Mouse (Mus musculus) left cerebral cortex, adult 18-20 months (tissue): Measurements from ENCODE around the gene Enox1. TPM values are rescaled to one million over a fixed set of nuclear protein-coding genes. Genes with fewer than 3 reads are reported as not detected.

Experiments used
- DNase-seq, 2 experiments: peaks; one replicate each; pipeline ENCODE4 v3.0.0; 2021 to 2022; ENCODE audit warnings: low spot score in 2 of 2, mixed read lengths in 1 of 2
- total RNA-seq, 2 experiments: library from RNA; stranded (reverse); gene quantifications; 2 replicates each; pipeline ENCODE4 v1.2.3; 2021

Enox1 gene
- total RNA-seq, 2 experiments from 2014 or later = 43.8 to 44.9 TPM

DNA sequence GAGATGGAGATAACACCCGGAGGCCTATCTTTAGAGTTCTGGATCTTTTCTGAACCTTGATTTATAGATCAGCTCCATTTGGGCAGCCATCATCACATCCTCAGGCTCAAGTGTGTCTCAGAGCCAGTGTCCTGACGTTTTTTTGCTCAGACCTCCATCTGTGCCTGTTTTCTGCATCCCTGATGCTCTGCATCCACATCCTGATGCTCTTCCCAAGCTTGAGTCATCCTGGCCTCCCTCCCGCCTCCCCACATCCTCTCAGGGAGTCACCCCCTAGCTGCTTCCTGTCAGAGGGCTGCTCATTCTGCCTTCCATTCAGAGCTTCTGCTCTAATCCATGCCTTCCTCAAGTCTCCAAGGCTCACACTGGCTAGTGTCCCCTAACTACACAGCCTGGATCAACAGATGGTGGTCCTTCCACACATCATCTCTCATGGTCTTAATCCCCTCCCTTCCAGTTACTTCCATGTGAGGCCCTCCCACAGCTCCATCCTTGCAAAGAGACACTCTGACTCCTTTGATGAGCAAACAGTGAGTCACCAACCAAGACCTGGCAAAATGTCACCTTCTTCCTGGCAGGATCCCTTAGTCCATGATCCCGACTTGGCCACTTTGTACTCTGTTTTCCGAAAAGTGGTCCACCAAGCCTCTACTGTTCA, 451.7 kb downstream of the Enox1 start:
- peak; percentile 59 to 67 for DNase-seq

DNA sequence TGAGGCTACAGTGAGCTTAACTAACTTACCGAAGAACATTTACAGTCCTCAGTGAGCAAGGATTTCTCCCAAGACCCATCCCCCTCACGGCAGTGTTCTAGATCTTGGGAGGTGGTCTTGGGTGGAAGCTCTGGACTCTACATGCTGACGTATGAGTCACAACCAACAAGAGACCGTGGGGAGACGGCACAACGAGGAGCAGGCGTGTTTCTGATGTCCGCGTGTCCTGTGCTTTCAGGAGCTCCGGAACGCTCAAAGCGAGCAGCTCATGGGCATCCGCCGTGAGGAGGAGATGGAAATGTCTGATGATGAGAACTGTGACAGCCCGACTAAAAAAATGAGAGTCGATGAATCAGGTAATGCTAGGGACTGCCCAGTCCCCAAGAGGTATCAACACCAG, 458.6 kb downstream of the Enox1 start:
- DNase-seq = no peak

DNA sequence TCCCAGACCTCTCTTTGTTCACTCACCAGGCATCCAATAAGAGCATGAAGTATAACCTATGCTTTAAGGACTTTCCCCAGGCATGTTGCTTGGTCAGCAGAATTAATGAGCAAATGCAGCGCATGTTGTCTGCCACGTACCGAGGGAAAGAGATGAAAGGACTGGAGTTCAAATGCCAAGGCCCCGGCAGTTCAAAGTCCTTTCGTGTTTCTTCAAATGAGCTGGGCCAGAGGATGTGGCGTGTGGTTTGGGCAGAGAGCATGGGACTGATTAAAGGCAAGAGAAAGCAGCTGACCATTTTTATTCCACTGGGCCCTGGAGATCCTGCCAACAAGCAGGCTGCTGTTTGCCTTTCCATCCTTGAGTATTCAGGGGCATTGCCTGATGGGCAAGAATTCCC, 460.7 kb downstream of the Enox1 start:
- DNase-seq = no peak

DNA sequence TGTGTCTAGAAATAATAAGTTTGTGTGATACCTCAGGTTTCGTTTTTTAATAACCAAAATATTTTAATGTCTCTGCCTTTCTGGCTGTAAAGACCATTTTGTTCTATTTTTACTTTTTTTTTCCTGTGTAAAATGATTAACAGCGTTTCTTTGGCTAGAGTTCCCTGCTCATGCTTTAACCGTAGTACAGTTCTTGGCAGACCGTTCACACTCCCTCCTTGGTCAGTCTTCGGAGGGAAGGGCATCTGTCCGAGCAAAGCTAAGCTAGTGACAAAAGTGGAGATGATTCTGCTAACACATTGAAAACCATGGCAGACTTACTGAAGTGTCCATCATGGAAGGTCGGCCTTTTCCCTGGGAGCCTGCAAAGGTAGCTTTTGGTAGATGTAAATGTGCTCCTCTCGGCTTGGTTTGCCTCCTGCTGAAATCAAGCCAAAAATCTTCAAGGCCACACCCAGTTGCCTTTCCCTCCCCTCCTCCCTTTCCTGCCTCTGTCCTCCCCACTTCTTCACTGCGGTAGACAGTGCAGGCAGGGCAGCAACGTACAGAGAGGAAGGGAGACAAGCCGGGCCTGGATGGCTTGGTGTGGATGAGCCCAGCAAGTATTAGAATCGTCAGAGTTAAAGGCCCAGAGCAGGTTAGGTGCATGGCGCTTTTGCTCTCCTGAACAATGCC, 461.7 kb downstream of the Enox1 start:
- no peak for DNase-seq

DNA sequence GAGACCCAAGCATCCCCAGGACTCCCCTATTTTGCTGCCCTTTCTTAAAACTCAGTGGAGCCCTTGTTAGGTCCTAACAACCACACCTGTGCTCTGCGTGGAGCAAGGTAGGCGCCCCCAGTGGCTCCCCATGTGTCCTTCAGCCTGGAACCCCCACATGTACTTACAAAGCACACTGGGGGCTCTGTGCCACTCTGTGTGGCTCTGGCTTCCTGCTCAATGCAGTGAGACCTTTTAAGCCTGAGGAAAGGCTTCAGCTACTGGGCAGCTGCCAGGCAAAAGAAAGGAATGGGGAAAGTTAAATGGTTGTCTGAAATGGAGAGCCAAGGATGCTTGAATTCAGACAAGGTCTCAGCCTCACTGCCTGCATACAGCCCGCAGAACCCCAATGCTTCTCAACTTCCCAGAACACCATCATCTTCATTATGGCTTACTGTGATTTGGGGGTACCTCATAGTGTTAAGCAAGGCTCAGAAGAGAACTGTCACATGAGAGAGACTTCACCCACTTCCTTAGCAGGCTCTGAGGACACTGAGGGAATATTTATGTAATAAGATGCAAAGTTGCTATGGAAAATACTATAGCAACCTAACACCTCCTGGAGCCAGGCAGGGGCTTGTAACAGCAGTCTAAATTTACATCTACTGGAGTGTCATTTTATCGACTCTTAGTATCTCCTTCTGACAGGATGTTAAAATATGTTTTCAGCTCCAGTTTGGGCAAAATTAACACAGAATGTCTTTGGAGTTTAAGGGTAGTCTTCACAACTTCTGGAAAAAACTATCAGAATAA, 465.1 kb downstream of the Enox1 start:
- DNase-seq = peak in 1 of 2 experiments; percentile 24

DNA sequence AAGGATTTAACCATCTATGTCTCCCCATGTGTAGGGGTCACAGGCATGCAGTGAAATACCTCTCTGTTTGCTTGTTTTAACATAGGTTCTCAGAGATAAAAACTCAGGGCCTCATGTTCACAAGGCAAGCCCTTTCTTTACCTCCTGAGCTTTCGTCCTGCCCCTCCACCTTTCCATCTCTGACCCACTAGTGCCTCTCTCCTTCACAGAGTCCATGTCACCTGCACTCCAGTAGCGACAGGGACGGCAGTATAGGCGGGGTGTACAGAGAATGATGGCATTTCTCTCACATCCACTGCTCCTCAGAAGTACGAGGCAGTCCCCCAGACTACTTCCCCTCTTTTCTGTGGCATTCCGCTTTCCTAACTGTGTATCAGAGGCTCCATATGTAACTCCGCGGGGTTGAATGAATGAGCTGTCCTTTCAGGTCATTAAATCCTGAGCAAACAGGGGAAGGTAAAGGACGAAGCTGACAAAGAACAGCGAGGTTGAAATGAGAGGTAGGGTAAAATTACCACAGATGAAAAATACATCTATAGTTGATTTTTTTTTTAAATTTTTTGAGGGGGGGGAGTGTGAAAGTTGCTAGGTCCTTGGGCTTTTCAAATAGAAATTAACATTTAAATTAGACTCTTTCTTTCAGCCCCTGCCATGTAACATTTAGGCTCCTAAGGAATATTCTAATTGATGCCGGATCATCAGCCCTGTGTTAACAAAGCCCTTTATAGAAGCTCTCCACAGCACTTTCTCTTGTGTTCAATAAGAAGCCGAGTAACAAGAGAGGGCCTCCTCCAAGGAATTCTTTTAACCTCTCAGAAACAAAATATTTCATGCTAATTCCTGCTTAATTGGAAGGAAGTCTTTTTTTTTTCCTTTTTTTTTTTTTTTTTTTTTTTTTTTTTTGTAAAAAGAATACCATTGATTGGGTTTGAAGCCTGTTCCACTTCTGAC, 470.3 kb downstream of the Enox1 start:
- no peak for DNase-seq

DNA sequence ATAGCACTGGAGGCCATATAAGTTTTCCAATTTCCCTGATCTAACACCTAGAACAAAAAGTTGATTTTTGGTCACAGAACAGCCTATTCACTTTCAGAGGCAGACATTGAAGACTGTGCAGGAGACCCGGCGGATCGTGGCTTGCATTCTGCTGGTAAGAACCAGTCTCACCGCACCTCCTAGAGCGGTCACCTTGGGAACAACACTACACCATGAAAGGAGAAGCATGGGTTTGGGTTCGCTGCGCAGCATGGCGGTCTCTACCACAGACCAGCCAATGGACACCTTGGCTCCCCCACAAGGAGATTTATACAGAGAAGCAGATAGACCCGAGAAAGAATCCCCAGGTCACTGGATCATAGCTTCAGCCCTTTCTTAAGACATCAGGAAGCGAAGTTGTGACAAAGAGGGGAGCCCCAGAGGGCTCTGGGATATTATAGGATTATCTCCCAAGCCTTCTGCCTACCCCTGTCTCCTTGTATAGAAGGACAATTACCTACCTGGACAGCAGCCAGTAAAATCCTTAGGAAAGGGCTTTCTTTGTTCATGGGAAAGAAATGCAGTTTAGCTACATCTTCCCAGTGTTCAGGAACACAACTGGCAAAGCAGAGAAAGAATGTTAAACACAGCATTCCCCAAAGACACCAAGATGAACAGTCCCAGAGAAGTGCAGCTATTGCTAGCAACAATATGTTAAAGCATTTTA, 476.1 kb downstream of the Enox1 start:
- DNase-seq = no peak

DNA sequence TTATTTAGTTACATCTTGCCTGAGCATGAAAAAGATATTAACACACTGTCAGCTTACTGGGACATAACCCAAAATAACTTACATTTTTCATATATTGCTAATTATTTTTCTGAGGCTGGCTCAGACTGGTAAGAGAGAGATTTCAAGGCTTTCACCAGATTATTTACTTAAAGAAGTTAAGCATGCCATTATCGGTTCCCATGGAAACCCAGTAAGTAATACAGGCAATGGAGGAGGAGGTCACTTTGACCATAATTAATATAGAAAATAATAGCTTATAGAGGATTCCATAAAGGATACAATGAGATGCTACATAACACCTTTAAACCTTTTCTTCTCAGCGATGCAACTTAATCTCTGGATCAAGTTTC, 476.6 kb downstream of the Enox1 start:
- no peak for DNase-seq

DNA sequence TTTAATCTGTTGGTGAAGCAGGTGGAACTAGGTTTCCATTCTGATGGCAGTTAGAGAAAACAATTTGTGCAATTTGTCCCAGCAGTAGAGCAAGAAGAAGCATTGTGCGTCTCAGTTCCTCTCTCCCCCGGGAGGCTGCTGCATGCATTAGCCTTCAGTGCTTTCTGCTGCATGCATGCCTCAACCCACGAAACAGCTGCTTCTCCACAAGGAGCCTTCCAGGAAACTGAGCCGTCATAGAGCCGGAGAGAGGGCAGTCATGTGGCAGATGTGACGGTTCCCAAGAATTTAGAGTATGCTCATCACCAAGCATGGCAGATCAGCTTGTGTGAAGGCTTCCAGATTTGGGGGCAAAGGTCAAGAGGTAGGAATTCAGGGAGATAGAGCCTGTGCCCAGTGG, 480.4 kb downstream of the Enox1 start:
- peak; percentile 65 to 76 for DNase-seq

DNA sequence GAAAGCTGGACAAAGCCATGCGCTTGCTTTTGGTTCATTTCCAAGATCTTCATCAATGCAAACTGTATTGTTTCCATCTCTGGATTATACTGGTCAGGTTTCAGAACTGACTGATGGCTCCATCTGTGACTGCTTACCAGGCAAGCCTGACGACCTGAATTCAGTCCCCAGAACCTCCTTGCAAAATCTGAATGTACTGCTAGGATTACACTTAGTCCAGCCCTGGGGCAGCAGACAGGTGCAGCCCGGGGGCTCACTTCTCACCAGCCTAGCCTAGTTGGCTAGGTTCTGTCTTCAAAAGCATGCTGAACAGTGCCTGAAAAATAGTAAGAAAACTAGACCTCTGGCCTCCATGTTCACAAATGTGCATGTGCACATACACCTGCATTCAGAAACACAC, 481.6 kb downstream of the Enox1 start:
- DNase-seq = no peak

DNA sequence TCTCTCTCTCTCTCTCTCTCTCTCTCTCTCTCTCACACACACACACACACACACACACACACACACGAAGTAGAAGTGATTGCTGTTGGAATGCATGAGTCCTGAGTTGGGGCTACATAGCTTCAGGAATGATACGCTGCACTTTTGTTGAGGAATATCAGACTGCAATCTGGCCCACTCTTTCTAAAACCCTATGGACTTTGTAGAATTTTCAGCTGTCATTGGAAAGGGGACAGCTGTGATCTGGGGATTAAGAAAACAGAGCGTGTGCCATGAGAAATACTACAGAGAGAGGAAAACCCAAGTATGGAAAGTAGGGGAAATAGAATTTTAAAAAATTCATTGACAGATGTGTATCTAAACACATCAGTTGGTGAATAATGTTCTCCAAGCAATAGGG, 482.1 kb downstream of the Enox1 start:
- DNase-seq = no peak

DNA sequence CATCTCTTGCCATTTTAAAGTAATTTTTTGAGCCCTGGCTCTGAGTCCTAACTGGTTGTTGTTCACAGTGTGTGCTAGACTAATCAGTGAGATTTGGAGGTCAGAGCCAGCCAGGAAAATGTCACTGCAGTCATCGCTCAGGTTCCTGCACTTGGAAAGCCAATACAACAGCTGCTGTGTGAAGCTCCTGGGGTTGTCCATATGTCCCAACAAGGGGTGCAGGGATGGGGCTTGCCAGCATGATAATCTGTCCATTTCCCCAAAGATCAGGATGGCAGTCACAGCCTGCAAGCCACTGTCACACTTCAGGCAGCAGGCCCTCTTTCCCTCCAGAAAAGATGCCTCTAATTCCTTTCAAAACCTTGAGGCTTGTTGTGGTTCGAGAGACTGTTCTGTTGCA, 483.0 kb downstream of the Enox1 start:
- no peak for DNase-seq

DNA sequence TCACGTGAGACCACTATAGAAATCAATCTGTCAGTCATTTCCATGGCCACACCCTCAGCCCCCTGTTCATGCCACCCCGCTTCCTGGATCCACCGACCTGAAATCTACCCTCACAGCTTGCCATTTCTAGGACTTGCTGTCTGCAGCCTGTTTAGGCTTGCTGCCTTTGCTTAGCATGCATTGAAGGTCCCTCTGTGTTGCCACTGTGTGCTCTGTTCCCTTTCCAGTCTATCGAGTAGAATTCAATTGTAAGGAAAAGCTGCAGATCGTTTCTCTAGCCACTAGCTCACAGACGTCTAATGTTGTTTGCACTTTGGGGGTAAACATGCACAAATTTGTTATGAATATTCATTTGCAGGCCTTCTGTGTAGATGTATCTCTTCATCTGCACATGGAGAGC, 485.8 kb downstream of the Enox1 start:
- no peak for DNase-seq

DNA sequence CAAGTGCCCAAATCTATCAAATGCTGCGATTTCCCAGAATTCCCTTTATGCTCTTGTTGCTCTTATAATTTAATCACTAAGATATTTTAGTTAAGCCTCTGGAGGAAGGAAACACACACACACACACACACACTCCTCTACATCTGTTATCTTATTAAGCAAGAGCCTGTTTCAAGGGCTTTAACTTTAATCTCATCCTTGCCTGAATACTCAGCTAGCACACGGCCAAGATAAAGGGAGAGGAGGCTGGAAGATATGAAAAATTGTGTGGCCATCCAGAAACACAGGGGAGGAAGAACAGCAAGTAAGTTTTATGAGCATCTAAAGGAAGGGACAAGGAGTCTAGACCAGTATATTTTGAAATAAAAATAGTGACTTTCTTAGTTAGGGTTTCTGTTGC, 489.6 kb downstream of the Enox1 start:
- no peak for DNase-seq

DNA sequence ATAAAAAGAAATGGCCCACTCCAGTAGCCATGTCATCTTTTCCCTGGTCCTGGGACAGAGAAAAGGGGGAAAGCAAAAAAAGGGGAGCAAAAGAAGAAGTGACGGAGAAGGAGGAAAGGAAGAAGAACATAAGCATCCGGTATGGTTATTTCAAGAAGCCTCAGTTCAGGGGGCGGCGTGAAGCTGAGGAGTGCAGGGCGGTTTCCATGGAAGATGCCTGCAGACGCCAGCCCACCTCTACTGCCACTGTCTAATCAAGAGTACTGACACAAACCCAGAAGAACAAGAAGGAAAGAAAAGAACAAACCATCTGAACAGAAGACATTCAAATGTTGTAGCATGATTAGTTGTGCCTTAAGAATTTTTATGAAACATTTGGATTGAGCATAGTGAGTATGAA, 490.5 kb downstream of the Enox1 start:
- DNase-seq = peak in 1 of 2 experiments; percentile 29

DNA sequence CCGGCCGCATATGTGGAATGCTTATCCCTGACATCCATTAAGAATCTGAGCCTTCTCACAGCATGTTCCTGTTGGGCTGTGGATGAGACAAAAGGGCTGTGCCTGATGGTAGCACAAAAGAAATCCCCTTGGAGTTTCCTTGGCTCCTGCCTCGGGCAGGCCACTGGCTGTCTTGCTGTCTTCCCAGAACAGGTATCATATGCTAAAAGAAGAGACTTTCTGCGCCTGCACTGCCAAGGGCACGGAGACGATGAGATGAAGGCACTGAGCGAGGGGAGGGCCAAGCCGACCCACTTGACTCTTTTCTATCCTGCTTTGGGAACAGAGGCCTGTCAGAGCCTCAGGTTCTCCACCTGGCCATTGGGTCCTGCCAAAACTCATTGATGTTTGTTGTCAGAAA, 491.7 kb downstream of the Enox1 start:
- no peak for DNase-seq

DNA sequence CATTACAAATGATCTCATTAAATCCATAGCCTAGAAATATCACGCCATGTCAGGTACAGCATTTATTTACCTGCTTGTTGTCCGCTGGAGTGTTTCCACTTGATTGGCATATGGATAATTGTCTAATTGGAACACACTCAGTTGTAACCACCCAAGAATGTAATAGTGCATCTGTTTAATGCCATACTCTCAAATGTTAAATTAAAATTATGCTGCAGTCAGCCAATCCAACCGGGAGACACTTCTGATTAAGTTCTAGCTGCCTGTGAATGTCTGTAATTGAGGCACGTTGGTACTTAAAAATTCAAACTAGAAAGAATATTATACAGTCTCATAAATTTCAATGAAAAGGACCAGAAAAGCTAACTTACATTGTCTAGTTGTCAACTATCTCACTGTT, 502.2 kb downstream of the Enox1 start:
- no peak for DNase-seq

DNA sequence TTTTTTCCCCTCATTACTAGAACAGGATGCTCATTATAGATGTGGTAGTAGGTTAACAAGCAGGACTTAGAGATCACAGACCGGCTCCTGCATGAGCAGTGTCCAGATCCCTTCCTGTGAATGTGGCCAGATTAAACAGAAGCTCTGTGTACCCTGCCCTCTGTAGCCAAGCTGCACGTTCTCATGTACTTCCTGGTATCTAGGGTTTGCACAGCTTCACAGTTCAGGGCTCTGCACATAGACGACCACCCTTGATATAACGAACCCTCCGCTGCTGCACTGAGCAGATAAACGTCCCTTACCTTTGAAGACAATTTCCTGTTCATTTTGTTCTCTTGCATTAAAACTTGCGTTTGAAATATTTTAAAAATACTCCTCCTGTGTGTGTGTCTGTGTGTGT, 505.7 kb downstream of the Enox1 start:
- no peak for DNase-seq

DNA sequence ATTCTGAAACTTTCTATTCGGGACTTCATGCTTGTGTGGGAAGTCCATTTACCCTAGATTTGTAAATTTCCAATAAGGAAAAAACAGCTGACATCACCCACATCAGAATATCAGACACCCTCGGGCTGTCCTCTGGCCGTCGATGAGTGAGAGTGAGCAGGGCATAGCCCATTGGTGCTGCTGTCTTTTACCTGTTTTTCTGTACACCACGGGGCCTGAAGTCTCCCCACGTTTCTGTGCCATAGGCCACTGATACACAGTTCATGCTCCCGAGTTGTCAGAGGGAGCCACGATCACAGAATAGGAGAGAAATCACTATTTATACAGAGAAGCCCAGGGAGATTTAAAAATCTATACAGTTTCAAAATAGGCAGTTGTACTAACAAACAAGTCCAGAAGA, 506.4 kb downstream of the Enox1 start:
- no peak for DNase-seq

DNA sequence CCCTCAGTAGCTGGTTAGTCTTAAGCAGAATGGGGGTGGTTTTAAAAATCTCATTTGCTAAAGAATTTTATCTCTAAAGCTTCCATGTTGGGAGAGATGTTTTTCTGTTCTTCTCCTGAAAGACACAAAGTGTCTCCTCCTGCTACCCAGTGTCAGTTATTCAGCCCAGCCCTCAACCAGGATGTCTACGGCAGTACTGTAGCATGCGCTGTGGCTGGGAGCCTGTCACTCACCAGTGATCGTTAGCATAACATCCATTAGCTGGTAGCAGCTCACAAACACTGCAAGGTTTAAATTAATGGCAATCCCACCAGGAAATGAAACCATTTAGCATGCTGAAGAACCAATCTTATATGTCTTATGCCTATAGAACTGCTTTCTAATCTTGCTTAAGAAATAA, 511.5 kb downstream of the Enox1 start:
- no peak for DNase-seq

DNA sequence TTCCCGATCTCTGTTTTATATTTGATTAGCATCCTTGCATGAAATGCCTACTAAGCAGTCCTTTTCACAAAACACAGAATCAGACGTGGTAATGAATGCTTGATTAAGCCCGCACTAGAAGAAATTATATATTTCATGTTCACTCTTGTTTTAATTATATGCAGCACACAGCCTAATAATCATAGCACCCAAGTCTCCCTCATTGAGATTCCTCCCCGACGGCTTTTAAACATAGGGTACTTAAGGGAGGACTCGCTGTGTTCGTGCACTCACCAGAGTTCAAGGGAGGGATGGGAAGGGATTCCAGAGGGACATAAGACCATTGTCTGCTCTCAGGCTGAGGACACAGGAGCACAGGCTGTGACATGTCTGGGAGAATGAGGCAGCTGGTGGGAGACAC, 512.9 kb downstream of the Enox1 start:
- no peak for DNase-seq
